Mouse (Mus musculus) MEL (cell line): ENCODE results near the gene Elfn1. TPM values are rescaled to one million over a fixed set of nuclear protein-coding genes. Genes with fewer than 3 reads are reported as not detected.

Experiments
- DNase-seq: peaks from one replicate; pipeline ENCODE4 v3.0.0; 2011; ENCODE audit warnings: low read depth, low spot score
- H3K27ac ChIP-seq: 2 replicates; pipeline ENCODE4 v1.5.1; 2012; ENCODE audit warnings: low read depth, mild to moderate bottlenecking, control low read depth, low read length, moderate library complexity; ENCODE audit not compliant: control insufficient read depth
- H3K27me3 ChIP-seq, 2 experiments: fragments of 150-350 bp in 1 of 2; sonication (generic) in 1 of 2; 2 replicates each; pipeline ENCODE4 v1.6.1; 2012; ENCODE audit warnings: low read length in 2 of 2, mild to moderate bottlenecking in 2 of 2, improper control_type of control experiment in 1 of 2, moderate library complexity in 1 of 2; ENCODE audit not compliant: insufficient read depth in 2 of 2, control insufficient read depth in 1 of 2
- H3K36me3 ChIP-seq, 2 experiments: 2 replicates each; pipeline ENCODE4 v1.6.1; 2012 to 2014; ENCODE audit warnings: low read length in 2 of 2, improper control_type of control experiment in 1 of 2, inconsistent platforms in 1 of 2, mild to moderate bottlenecking in 1 of 2; ENCODE audit not compliant: insufficient read depth in 2 of 2, control insufficient read depth in 1 of 2
- H3K4me1 ChIP-seq, 2 experiments: fragments of 150-350 bp in 1 of 2; sonication (generic) in 1 of 2; 2 replicates each; pipeline ENCODE4 v1.6.1; 2012; ENCODE audit warnings: low read length in 2 of 2, improper control_type of control experiment in 1 of 2, mild to moderate bottlenecking in 1 of 2; ENCODE audit not compliant: insufficient read depth in 2 of 2, control insufficient read depth in 1 of 2
- H3K4me3 ChIP-seq, 2 experiments: fragments of 150-350 bp in 1 of 2; sonication (generic) in 1 of 2; 2 replicates each; pipeline ENCODE4 v1.5.1; 2012; ENCODE audit warnings: low read depth in 2 of 2, low read length in 2 of 2, mild to moderate bottlenecking in 2 of 2, moderate library complexity in 2 of 2, control low read depth in 1 of 2, improper control_type of control experiment in 1 of 2; ENCODE audit not compliant: control insufficient read depth in 1 of 2, insufficient read depth in 1 of 2
- H3K79me2 ChIP-seq: 2 replicates; pipeline ENCODE4 v1.6.1; 2012; ENCODE audit warnings: mild to moderate bottlenecking, low read length, moderate library complexity; ENCODE audit not compliant: control insufficient read depth, poor library complexity, insufficient read depth
- H3K9ac ChIP-seq: 2 replicates; pipeline ENCODE4 v1.6.1; 2012; ENCODE audit warnings: low read depth, mild to moderate bottlenecking, control low read depth, low read length, moderate library complexity; ENCODE audit not compliant: control insufficient read depth, poor library complexity, severe bottlenecking
- H3K9me3 ChIP-seq: fragments of 150-350 bp; sonication (generic); replicated peaks from 2 replicates; pipeline ENCODE4 v1.6.1; 2012; ENCODE audit warnings: mild to moderate bottlenecking, low read length, improper control_type of control experiment, moderate library complexity; ENCODE audit not compliant: insufficient read depth
- CHD1 ChIP-seq: IDR thresholded peaks from 2 replicates; pipeline ENCODE4 v1.6.1; 2012; ENCODE audit warnings: low read depth, mild to moderate bottlenecking, inconsistent platforms, low read length, improper control_type of control experiment
- CTCF ChIP-seq, 3 experiments: IDR thresholded peaks in 2 of 3; conservative IDR thresholded peaks in 1 of 3; 2 replicates each; pipeline ENCODE4 v1.5.1; 2011 to 2012; ENCODE audit warnings: low read length in 3 of 3, low read depth in 2 of 3, mild to moderate bottlenecking in 2 of 3, improper control_type of control experiment in 1 of 3, inconsistent platforms in 1 of 3, mixed read lengths in 1 of 3, moderate library complexity in 1 of 3; ENCODE audit not compliant: control insufficient read depth in 1 of 3, insufficient read depth in 1 of 3, poor library complexity in 1 of 3, severe bottlenecking in 1 of 3
- E2F4 ChIP-seq: IDR thresholded peaks from 2 replicates; pipeline ENCODE4 v1.6.1; 2011; ENCODE audit warnings: low read depth, low read length, improper control_type of control experiment, borderline replicate concordance
- GABPA ChIP-seq: IDR thresholded peaks from 2 replicates; pipeline ENCODE4 v1.6.1; 2012; ENCODE audit warnings: low read depth, mild to moderate bottlenecking, inconsistent platforms, low read length, improper control_type of control experiment, moderate library complexity
- GATA1 ChIP-seq: IDR thresholded peaks from 2 replicates; pipeline ENCODE4 v1.6.1; 2011; ENCODE audit warnings: low read depth, low read length, improper control_type of control experiment
- JUND ChIP-seq: IDR thresholded peaks from 2 replicates; pipeline ENCODE4 v1.6.1; 2011; ENCODE audit warnings: low read depth, mild to moderate bottlenecking, improper control_type of control experiment, low read length
- KAT2A ChIP-seq: conservative IDR thresholded peaks from 2 replicates; pipeline ENCODE4 v1.6.1; 2012; ENCODE audit warnings: low read depth, low read length, improper control_type of control experiment, inconsistent platforms
- MAFK ChIP-seq: IDR thresholded peaks from 2 replicates; pipeline ENCODE4 v1.6.1; 2011; ENCODE audit warnings: low read depth, mild to moderate bottlenecking, low read length, improper control_type of control experiment, borderline replicate concordance
- MXI1 ChIP-seq: IDR thresholded peaks from 2 replicates; pipeline ENCODE4 v1.6.1; 2011; ENCODE audit warnings: mild to moderate bottlenecking, low read depth, low read length, improper control_type of control experiment
- MYB ChIP-seq: IDR thresholded peaks from 2 replicates; pipeline ENCODE4 v1.6.1; 2011; ENCODE audit warnings: mild to moderate bottlenecking, low read depth, low read length, improper control_type of control experiment
- NRF1 ChIP-seq: IDR thresholded peaks from 2 replicates; pipeline ENCODE4 v1.6.1; 2014; ENCODE audit warnings: low read depth, mild to moderate bottlenecking, inconsistent platforms, low read length, improper control_type of control experiment, moderate library complexity; ENCODE audit not compliant: poor library complexity, insufficient read depth, severe bottlenecking
- POLR2A ChIP-seq, 2 experiments: IDR thresholded peaks; 2 replicates each; pipeline ENCODE4 v1.6.1; 2011 to 2012; ENCODE audit warnings: low read length in 2 of 2, mild to moderate bottlenecking in 2 of 2, control low read depth in 1 of 2, improper control_type of control experiment in 1 of 2, low read depth in 1 of 2, moderate library complexity in 1 of 2; ENCODE audit not compliant: control insufficient read depth in 1 of 2, insufficient read depth in 1 of 2, poor library complexity in 1 of 2
- RCOR1 ChIP-seq: IDR thresholded peaks from 2 replicates; pipeline ENCODE4 v1.6.1; 2012; ENCODE audit warnings: low read depth, mild to moderate bottlenecking, inconsistent platforms, low read length, improper control_type of control experiment
- TBP ChIP-seq: IDR thresholded peaks from 2 replicates; pipeline ENCODE4 v1.8.0; 2011; ENCODE audit warnings: low read depth, low read length, improper control_type of control experiment
- ZC3H11A ChIP-seq: IDR thresholded peaks from 2 replicates; pipeline ENCODE4 v1.6.1; 2012; ENCODE audit warnings: low read depth, mild to moderate bottlenecking, inconsistent platforms, low read length, improper control_type of control experiment
- ZMIZ1 ChIP-seq: IDR thresholded peaks from 2 replicates; pipeline ENCODE4 v1.6.1; 2012; ENCODE audit warnings: low read depth, mild to moderate bottlenecking, inconsistent platforms, low read length, improper control_type of control experiment, moderate library complexity
- polyA plus RNA-seq, 2 experiments: library from polyadenylated mRNA; stranded (reverse) in 1 of 2; unstranded in 1 of 2; fragments of >175 nt in 1 of 2; fragments of >200 nt in 1 of 2; gene quantifications; 2 replicates each; pipeline versions ENCODE4 v1.2.1 to v1.2.4; 2012; ENCODE audit warnings: low replicate concordance in 2 of 2, low read depth in 1 of 2; ENCODE audit not compliant: insufficient read length in 2 of 2, insufficient read depth in 1 of 2, missing spikeins in 1 of 2
- total RNA-seq: library from RNA; depleted of rRNA; stranded (reverse); fragments of 300-350 nt; gene quantifications from 2 replicates; pipeline ENCODE4 v1.2.3, GENCODE M21; 2012

Elfn1 gene
- total and polyA plus RNA-seq, 3 experiments, result 0.08 TPM; not detected in 2

DNA sequence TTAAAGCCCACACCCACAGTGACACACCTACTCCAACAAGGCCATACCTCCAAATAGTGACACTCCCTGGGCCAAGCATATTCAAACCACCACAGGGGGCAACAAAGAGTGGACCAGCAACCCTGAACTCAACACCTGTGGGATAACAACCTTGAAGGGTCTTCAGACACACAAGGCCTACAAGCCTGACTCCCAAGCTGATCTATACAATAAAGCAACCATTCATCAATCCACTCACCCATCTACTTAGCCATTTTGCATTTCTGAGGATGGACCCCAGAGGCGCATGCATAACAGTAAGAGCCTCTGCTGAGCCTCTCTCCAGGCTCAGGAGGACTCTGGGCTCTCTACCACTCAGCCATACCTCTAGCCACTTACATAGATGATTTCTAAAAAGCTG lies 109.2 kb downstream of the Elfn1 start:
- DNase-seq, result no peak
- no peaks in the 10 kb centered on the region for H3K27me3 ChIP-seq
- no peaks in the 10 kb centered on the region for H3K9me3 ChIP-seq
- no peaks in the 10 kb centered on the region for H3K79me2 ChIP-seq
- peaks cover 0 to 2% of the 10 kb centered on the region in 2 experiments; a peak in 1 of 4 replicates for H3K36me3 ChIP-seq
- H3K9ac ChIP-seq, result no peak overlapping the region
- no peak overlapping the region for H3K27ac ChIP-seq
- no peak for TF ChIP-seq MYB
- TF ChIP-seq GABPA, result no peak
- TF ChIP-seq RCOR1, result no peak
- H3K4me3 ChIP-seq, result no peak overlapping the region
- H3K4me1 ChIP-seq, result peaks cover 0 to 8% of the 10 kb centered on the region in 2 experiments; a peak in 2 of 4 replicates

DNA sequence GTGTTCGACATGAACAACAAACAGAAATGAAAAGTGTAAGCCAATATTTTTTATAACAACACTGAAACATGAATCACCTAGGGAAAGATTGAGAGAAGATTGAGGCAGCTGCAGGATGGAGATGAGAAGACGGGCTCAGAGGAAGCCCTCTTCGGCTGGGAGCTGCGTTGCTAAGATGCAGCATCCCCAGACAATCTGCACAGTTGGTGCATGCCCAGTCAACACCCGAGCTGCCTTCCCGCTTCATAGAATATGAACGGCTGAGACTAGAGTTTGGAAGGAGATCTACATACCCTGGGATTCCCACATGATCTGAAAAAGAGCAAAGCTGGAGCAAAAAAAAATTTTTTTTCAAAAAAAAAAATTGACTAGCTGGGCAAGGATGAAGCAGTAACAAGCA lies 111.0 kb downstream of the Elfn1 start:
- H3K4me1 ChIP-seq, result no peaks in the 10 kb centered on the region
- H3K27ac ChIP-seq, result no peak overlapping the region
- DNase-seq, result no peak
- H3K9ac ChIP-seq, result no peak overlapping the region
- H3K4me3 ChIP-seq, result no peak overlapping the region
- no peaks in the 10 kb centered on the region for H3K79me2 ChIP-seq
- H3K36me3 ChIP-seq, result no peaks in the 10 kb centered on the region; a peak in 1 of 4 replicates
- H3K9me3 ChIP-seq, result no peaks in the 10 kb centered on the region
- H3K27me3 ChIP-seq, result no peaks in the 10 kb centered on the region
- TF ChIP-seq E2F4 (no peak), POLR2A (IDR thresholded peaks at IDR 0.05; ENCODE audit: control insufficient read depth in 1 of 2, insufficient read depth in 1 of 2, low read depth in 1 of 2, low read length in 2 of 2, poor library complexity in 1 of 2) (no peak), TBP (no peak), MAFK (no peak), ZMIZ1 (no peak), MXI1 (no peak), NRF1 (no peak), CHD1 (no peak)

DNA sequence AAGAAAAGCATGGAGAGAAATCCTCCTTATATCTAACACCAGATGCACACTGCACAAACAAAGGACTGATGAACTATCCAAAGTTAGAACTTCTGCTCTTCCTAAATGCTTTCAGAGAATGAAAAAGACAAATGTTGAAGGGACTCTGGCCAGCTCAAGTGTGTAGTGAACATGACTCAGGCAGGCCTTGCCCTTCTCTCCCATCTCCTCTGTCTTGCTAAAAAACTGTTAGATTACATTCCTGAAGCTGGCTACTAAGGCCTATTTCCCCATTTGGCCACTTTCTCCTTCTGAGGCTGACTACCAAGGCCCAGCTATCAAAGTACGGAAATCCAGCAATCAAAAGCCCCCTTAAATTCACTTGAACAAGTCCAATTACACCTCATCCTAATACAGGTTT lies 111.9 kb downstream of the Elfn1 start:
- Histone ChIP-seq H3K9me3 (no peaks in the 10 kb centered on the region), H3K4me1 (no peaks in the 10 kb centered on the region), H3K27me3 (no peaks in the 10 kb centered on the region), H3K27ac (no peak overlapping the region), H3K79me2 (no peaks in the 10 kb centered on the region), H3K9ac (no peak overlapping the region), H3K36me3 (no peaks in the 10 kb centered on the region; a peak in 1 of 4 replicates), H3K4me3 (no peak overlapping the region)
- TF ChIP-seq POLR2A (IDR thresholded peaks at IDR 0.05; ENCODE audit: control insufficient read depth in 1 of 2, insufficient read depth in 1 of 2, low read depth in 1 of 2, low read length in 2 of 2, poor library complexity in 1 of 2), result no peak
- TF ChIP-seq KAT2A, result no peak
- TF ChIP-seq GATA1, result no peak
- TF ChIP-seq CTCF (IDR thresholded peaks at IDR 0.05 in 2 of 3, conservative IDR thresholded peaks at IDR 0.05 in 1 of 3; ENCODE audit: control insufficient read depth in 1 of 3, insufficient read depth in 1 of 3, low read depth in 2 of 3, low read length in 3 of 3, poor library complexity in 1 of 3, severe bottlenecking in 1 of 3), result no peak
- no peak for TF ChIP-seq JUND
- no peak for TF ChIP-seq GABPA
- TF ChIP-seq ZC3H11A, result no peak
- no peak for DNase-seq
